Mouse (Mus musculus) thymus, postnatal 25 days (tissue): Measurements from ENCODE around the gene AC140267.1.
A peak's percentile ranks its signal among the peaks of the same experiment; 100 is the strongest.

Experiments used
- DNase-seq: peaks from one replicate; pipeline ENCODE4 v3.0.0; 2022

Gene AC140267.1

GRCm38 (mm10) chr15:80232331-80232730 is 3.3 kb upstream of the AC140267.1 start:
- no peak for DNase-seq

- no peak for DNase-seq
These were observed 2.6 kb upstream of the AC140267.1 start for GRCm38 (mm10) chr15:80233053-80233452.

- DNase-seq, result peak; percentile 99
These were observed 1.7 kb upstream of the AC140267.1 start, which contains the start of gene Mief1 for GRCm38 (mm10) chr15:80233733-80234509. TSS of gene Mief1 (plus strand) at chr15:80234018.

- DNase-seq, result no peak
These were observed 12.5 kb downstream of the AC140267.1 start for GRCm38 (mm10) chr15:80248135-80248534.

- no peak for DNase-seq
These were observed 13.0 kb downstream of the AC140267.1 start for GRCm38 (mm10) chr15:80248596-80248995.

GRCm38 (mm10) chr15:80249672-80250071 is 14.0 kb downstream of the AC140267.1 start:
- no peak for DNase-seq

GRCm38 (mm10) chr15:80250586-80250985 is 15.0 kb downstream of the AC140267.1 start:
- no peak for DNase-seq

- no peak for DNase-seq
These were observed 17.9 kb downstream of the AC140267.1 start for GRCm38 (mm10) chr15:80253530-80253929.

- DNase-seq, result no peak
These were observed 18.6 kb downstream of the AC140267.1 start for GRCm38 (mm10) chr15:80254207-80254606.

GRCm38 (mm10) chr15:80254847-80255645 is 19.4 kb downstream of the AC140267.1 start, which contains the start of gene Atf4:
TSS of gene Atf4 (plus strand) at chr15:80255184.
- DNase-seq, result peak; percentile 97

GRCm38 (mm10) chr15:80255646-80256121 is 20.0 kb downstream of the AC140267.1 start:
- DNase-seq, result no peak

- DNase-seq, result peak; percentile 8
These were observed 20.6 kb downstream of the AC140267.1 start for GRCm38 (mm10) chr15:80256242-80256641.

GRCm38 (mm10) chr15:80256656-80257601 is 21.3 kb downstream of the AC140267.1 start:
- DNase-seq, result no peak

- DNase-seq, result no peak
These were observed 22.1 kb downstream of the AC140267.1 start for GRCm38 (mm10) chr15:80257602-80258239.

GRCm38 (mm10) chr15:80258240-80259170 is 22.9 kb downstream of the AC140267.1 start:
- DNase-seq, result no peak

- DNase-seq, result no peak
These were observed 23.9 kb downstream of the AC140267.1 start for GRCm38 (mm10) chr15:80259406-80260045.

GRCm38 (mm10) chr15:80260677-80261076 is 25.0 kb downstream of the AC140267.1 start:
- peak; percentile 79 for DNase-seq

- DNase-seq, result no peak
These were observed 25.5 kb downstream of the AC140267.1 start for GRCm38 (mm10) chr15:80261100-80261499.

GRCm38 (mm10) chr15:80263610-80264575 is 28.3 kb downstream of the AC140267.1 start, which contains the start of gene Rps19bp1:
TSS of gene Rps19bp1 (minus strand) at chr15:80264315.
- peak; percentile 90 for DNase-seq
